Mouse (Mus musculus) right cerebral cortex, postnatal 10 days (tissue): ENCODE results near the gene Gimap4.
"Not testable (repeated sequence)": the region's sequence is repeated elsewhere in the genome, so short reads cannot be mapped to it uniquely, and the experiment has no call there.

Experiments used
- DNase-seq, 2 experiments: peaks; one replicate each; pipeline ENCODE4 v3.0.0; 2021; ENCODE audit warnings: low spot score in 2 of 2

Gimap4 gene

GRCm38 (mm10) chr6:48675931-48676859 lies 8.2 kb upstream of the Gimap4 start, which contains the start of gene Gimap9:
TSS of gene Gimap9 (plus strand) at chr6:48676129.
- DNase-seq = peak in 1 of 2 experiments; percentile 30

- DNase-seq = no peak
Measured at GRCm38 (mm10) chr6:48676860-48677415, 7.4 kb upstream of the Gimap4 start.

GRCm38 (mm10) chr6:48677492-48678345 lies 6.6 kb upstream of the Gimap4 start:
- no peak for DNase-seq

GRCm38 (mm10) chr6:48678391-48678790 lies 6.0 kb upstream of the Gimap4 start:
- no peak for DNase-seq

- no peak for DNase-seq
Measured at GRCm38 (mm10) chr6:48679701-48680100, 4.6 kb upstream of the Gimap4 start.

- no peak for DNase-seq
Measured at GRCm38 (mm10) chr6:48680421-48680820, 3.9 kb upstream of the Gimap4 start.

- no peak for DNase-seq
Measured at GRCm38 (mm10) chr6:48681472-48682090, 2.8 kb upstream of the Gimap4 start.

GRCm38 (mm10) chr6:48682271-48682670 lies 2.1 kb upstream of the Gimap4 start:
- no peak for DNase-seq

- DNase-seq = not testable (repeated sequence)
Measured at GRCm38 (mm10) chr6:48683263-48683821, 1.0 kb upstream of the Gimap4 start.

- DNase-seq = no peak
Measured at GRCm38 (mm10) chr6:48684806-48685205, 457 bp downstream of the Gimap4 start.

- DNase-seq = no peak
Measured at GRCm38 (mm10) chr6:48685251-48685650, 902 bp downstream of the Gimap4 start.

GRCm38 (mm10) chr6:48685694-48686665 lies 1.6 kb downstream of the Gimap4 start:
- DNase-seq = no peak

GRCm38 (mm10) chr6:48687077-48687476 lies 2.7 kb downstream of the Gimap4 start:
- no peak for DNase-seq

- DNase-seq = no peak
Measured at GRCm38 (mm10) chr6:48689320-48689719, 5.0 kb downstream of the Gimap4 start.

- no peak for DNase-seq
Measured at GRCm38 (mm10) chr6:48692962-48693361, 8.6 kb downstream of the Gimap4 start.

- no peak for DNase-seq
Measured at GRCm38 (mm10) chr6:48696830-48697554, 12.6 kb downstream of the Gimap4 start.

- DNase-seq = no peak
Measured at GRCm38 (mm10) chr6:48697555-48697930, 13.2 kb downstream of the Gimap4 start.

- no peak for DNase-seq
Measured at GRCm38 (mm10) chr6:48698066-48698856, 13.9 kb downstream of the Gimap4 start.

GRCm38 (mm10) chr6:48698888-48699287 lies 14.5 kb downstream of the Gimap4 start:
- DNase-seq = no peak
